Mouse (Mus musculus): ENCODE results near the gene Map1s.

The Map1s gene

DNA sequence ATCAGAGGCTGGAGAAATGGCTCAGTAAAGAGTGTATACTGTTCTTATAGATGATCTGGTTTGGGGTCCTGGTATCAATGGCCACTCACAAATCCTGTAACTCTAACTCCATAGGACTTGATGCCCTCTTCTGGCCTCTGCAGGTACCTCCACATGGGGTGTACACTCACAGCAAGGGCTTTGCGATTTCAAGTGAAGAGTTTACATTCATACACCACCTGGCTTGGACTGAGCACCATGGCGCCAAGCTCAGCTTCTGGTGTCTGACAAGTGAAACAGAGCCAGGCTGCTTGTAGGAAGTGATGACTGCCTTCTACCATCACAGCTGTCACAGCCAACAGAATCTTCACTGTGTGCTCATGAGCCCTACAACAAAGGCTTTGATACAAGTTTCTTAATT lies 35.7 kb downstream of the Map1s start:
- no peak for DNase-seq (ENCODE audit: low spot score)

DNA sequence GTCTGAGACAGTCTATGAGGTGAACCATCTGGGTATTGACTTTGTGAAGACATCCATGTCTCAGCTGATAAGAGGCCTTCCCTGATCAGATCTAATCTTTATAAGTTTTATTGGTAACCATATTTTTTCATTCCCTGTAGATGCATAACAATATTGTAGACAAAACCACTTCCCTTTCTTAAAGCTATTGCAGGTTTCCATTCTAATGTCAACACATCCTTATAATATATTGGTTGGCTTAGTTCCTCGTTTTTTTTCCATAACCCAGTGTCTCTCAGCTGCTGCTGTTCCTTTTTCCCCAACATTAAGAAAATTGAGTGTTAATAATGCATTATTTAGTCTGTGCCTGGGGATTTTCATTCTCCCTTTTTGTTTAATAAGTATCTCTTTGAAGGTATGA lies 37.5 kb downstream of the Map1s start:
- no peak for DNase-seq (ENCODE audit: low spot score)

DNA sequence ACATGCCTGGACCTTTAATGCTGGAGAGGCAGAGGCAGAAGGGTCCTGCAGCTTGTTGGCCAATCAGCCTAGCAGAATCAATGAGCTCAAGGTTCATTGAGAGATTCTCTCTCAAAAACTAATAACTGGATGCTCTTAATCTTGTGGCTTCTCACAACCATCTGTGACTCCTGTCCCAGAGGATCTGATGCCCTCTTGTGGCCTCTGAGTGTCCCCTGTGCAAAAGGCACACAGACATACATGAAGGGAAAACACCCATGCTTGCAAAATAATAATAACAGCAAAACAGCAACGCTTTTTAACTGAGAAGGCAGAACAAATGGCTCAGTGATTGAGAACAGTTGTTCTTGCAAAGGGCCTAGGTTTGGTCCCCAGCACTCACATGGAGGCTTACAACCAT lies 44.1 kb downstream of the Map1s start:
- DNase-seq (ENCODE audit: low spot score): no peak

DNA sequence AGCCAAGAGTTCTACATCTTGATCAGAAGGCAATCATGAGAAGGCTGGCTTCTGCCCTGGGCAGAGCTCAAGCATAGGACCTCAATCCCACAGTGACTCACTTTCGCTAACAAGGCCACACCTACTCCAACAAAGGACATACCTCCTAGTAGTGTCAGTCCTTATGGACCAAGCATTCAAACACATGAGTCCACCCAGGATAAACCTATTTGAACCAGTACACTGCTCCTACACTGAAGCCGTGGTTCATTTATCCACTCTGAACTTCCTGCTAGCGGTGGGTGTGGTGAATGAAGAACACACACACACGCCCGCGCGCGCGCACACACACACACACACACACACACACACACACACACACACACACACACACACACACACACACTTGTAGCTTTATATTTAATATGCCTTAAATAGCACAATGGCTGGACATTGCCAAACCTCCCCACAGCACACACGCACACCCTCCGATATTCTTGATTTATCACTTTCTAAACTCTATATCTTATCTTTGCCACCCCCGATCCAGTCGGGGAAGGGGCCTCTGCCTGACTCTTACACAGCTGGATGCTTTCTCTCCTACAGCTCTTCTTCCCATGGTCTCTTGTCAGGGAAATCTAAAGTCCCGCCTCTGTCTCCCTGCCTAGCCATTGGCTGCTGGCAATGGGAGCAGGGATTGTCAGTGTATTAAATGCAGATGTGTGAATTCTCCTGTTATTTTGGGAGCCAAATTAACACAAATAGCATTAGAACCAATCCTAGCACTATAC lies 55.2 kb downstream of the Map1s start:
- DNase-seq (ENCODE audit: low spot score): no peak

DNA sequence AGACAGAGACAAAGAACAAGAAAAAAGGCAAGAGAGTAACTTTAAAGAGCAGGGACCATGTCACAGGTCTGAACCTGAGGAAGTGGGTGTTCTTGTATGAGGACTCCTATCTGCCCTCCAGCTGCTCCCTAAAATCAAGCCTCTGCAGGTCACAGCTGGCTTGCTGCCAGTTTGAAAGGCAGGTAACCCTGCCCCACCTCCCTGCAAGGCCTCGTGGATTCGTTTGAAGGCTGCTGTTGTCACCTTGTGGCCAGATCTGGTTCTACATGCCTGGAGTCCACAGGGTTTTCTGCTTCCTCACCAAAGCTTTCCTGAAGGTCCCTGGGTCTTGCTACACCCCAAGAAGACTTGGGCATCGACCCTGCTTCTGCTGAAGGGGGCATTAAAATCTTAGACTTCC lies 58.4 kb downstream of the Map1s start:
- peak; percentile 37 for DNase-seq (ENCODE audit: low spot score)

DNA sequence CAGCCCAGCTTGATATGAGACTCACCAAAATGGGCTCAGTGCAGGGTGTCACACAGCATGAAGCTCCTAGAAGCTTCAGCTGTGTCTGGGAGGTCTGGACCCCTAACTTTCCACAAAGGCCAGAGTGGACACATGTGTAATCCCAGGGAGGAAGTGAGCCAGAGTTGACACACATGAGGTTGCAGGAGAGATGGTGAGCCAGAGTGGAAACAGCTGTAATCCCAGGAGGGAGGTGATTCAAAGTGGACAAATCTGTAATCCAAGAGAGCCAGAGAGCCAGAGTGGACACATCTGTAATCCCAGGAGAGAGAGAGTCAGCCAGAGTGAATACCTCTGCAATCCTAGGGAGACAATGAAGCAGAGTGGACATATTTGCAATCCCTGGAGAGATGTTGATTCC lies 59.1 kb downstream of the Map1s start:
- no peak for DNase-seq (ENCODE audit: low spot score)
